Mouse (Mus musculus): ENCODE results near the gene Ermn.
A peak's percentile ranks its signal among the peaks of the same experiment; 100 is the strongest.

The Ermn gene

GRCm38 (mm10) chr2:58052821-58053581 is at the start of gene Ermn:
Gene Ermn (minus strand): TSS chr2:58052864.
- DNase-seq, result peak; percentile 14

GRCm38 (mm10) chr2:58094818-58095217 is 42.2 kb upstream of the Ermn start:
- DNase-seq, result no peak

GRCm38 (mm10) chr2:58086420-58086819 is 33.8 kb upstream of the Ermn start:
- no peak for DNase-seq

- no peak for DNase-seq
Measured at GRCm38 (mm10) chr2:58079849-58080248, 27.2 kb upstream of the Ermn start.

GRCm38 (mm10) chr2:58055383-58055782 is 2.7 kb upstream of the Ermn start:
- peak; percentile 73 for DNase-seq

- DNase-seq, result no peak
Measured at GRCm38 (mm10) chr2:58041867-58042266, 10.8 kb downstream of the Ermn start.

- DNase-seq, result no peak
Measured at GRCm38 (mm10) chr2:58036926-58037325, 15.7 kb downstream of the Ermn start.

- DNase-seq, result no peak
Measured at GRCm38 (mm10) chr2:58035635-58036034, 17.0 kb downstream of the Ermn start.

GRCm38 (mm10) chr2:58031431-58031830 is 21.2 kb downstream of the Ermn start:
- no peak for DNase-seq

GRCm38 (mm10) chr2:58029404-58029803 is 23.3 kb downstream of the Ermn start:
- DNase-seq, result peak; percentile 25

GRCm38 (mm10) chr2:58026740-58027139 is 25.9 kb downstream of the Ermn start:
- no peak for DNase-seq

GRCm38 (mm10) chr2:58023556-58023955 is 29.1 kb downstream of the Ermn start:
- DNase-seq, result peak; percentile 12

GRCm38 (mm10) chr2:58007081-58007480 is 45.6 kb downstream of the Ermn start:
- DNase-seq, result no peak

GRCm38 (mm10) chr2:58001497-58001896 is 51.2 kb downstream of the Ermn start:
- no peak for DNase-seq

- DNase-seq, result no peak
Measured at GRCm38 (mm10) chr2:57997752-57998430, 54.8 kb downstream of the Ermn start, which contains the start of gene Galnt5. Gene Galnt5 (plus strand): TSS chr2:57997884.

Measured in cerebellum, adult 9-11 months (tissue).